Mouse (Mus musculus): ENCODE measurements around the gene Gbp5.

Gbp5 gene

GRCm38 (mm10) chr3:142493536-142494061 lies at the start of gene Gbp5:
Gbp5 (plus strand) TSS chr3:142493978.
- in situ Hi-C loops (cut with MboI): loop anchor here (5.0 to 10.0 kb wide), 3 partner anchors 71 to 211 kb away; partner anchors contain the start of genes Gbp2, Gbp3 and Kyat3

GRCm38 (mm10) chr3:142454198-142454597 lies 39.6 kb upstream of the Gbp5 start:
- in situ Hi-C loops (cut with MboI): no loop called here

- in situ Hi-C loops (cut with MboI): no loop called here
Observed at GRCm38 (mm10) chr3:142459241-142459640, 34.5 kb upstream of the Gbp5 start.

GRCm38 (mm10) chr3:142462764-142463751 lies 30.7 kb upstream of the Gbp5 start:
- in situ Hi-C loops (cut with MboI): no loop called here

- in situ Hi-C loops (cut with MboI): loop anchor here (10.0 kb wide), 1 partner anchor 180 kb away; no protein-coding TSS in a partner anchor
Observed at GRCm38 (mm10) chr3:142474349-142474983, 19.3 kb upstream of the Gbp5 start.

GRCm38 (mm10) chr3:142475913-142476312 lies 17.9 kb upstream of the Gbp5 start:
- in situ Hi-C loops (cut with MboI): loop anchor here (10.0 kb wide), 1 partner anchor 181 kb away; no protein-coding TSS in a partner anchor

GRCm38 (mm10) chr3:142477866-142478265 lies 15.9 kb upstream of the Gbp5 start:
- in situ Hi-C loops (cut with MboI): loop anchor here (10.0 kb wide), 1 partner anchor 183 kb away; no protein-coding TSS in a partner anchor

- in situ Hi-C loops (cut with MboI): loop anchor here (10.0 kb wide), 1 partner anchor 184 kb away; no protein-coding TSS in a partner anchor
Observed at GRCm38 (mm10) chr3:142478360-142478759, 15.4 kb upstream of the Gbp5 start.

GRCm38 (mm10) chr3:142490465-142490864 lies 3.3 kb upstream of the Gbp5 start:
- in situ Hi-C loops (cut with MboI): loop anchor here (5.0 to 10.0 kb wide), 3 partner anchors 74 to 214 kb away; partner anchors contain the start of genes Gbp2, Gbp3 and Kyat3

GRCm38 (mm10) chr3:142495146-142495655 lies 1.4 kb downstream of the Gbp5 start:
- in situ Hi-C loops (cut with MboI): loop anchor here (10.0 kb wide), 2 partner anchors 70 to 210 kb away; partner anchors contain the start of genes Gbp3 and Kyat3

GRCm38 (mm10) chr3:142496113-142497101 lies 2.6 kb downstream of the Gbp5 start:
- in situ Hi-C loops (cut with MboI): loop anchor here (10.0 kb wide), 2 partner anchors 68 to 208 kb away; partner anchors contain the start of genes Gbp3 and Kyat3

- in situ Hi-C loops (cut with MboI): loop anchor here (10.0 kb wide), 2 partner anchors 68 to 208 kb away; partner anchors contain the start of genes Gbp3 and Kyat3
Observed at GRCm38 (mm10) chr3:142497123-142497841, 3.5 kb downstream of the Gbp5 start.

GRCm38 (mm10) chr3:142498941-142499340 lies 5.2 kb downstream of the Gbp5 start:
- in situ Hi-C loops (cut with MboI): loop anchor here (10.0 kb wide), 2 partner anchors 66 to 206 kb away; partner anchors contain the start of genes Gbp3 and Kyat3

- in situ Hi-C loops (cut with MboI): no loop called here
Observed at GRCm38 (mm10) chr3:142528116-142528515, 34.3 kb downstream of the Gbp5 start.

- in situ Hi-C loops (cut with MboI): no loop called here
Observed at GRCm38 (mm10) chr3:142529597-142529996, 35.8 kb downstream of the Gbp5 start.

GRCm38 (mm10) chr3:142530087-142530953 lies 36.5 kb downstream of the Gbp5 start, which contains the start of gene Gbp7:
Gbp7 (plus strand) TSS chr3:142530342.
- in situ Hi-C loops (cut with MboI): no loop called here

- in situ Hi-C loops (cut with MboI): no loop called here
Observed at GRCm38 (mm10) chr3:142531595-142531994, 37.8 kb downstream of the Gbp5 start.

GRCm38 (mm10) chr3:142533185-142533584 lies 39.4 kb downstream of the Gbp5 start:
- in situ Hi-C loops (cut with MboI): no loop called here

Measured in mature B cell (primary cell).